Mouse (Mus musculus) ES-Bruce4 (cell line): ENCODE measurements around the gene Chka. TPM values are rescaled to one million over a fixed set of nuclear protein-coding genes. Genes with fewer than 3 reads are reported as not detected.

Experiments used
- H3K27ac ChIP-seq: 2 replicates; pipeline ENCODE4 v1.5.1; 2012; ENCODE audit warnings: low read length, inconsistent platforms; ENCODE audit not compliant: insufficient read depth
- H3K27me3 ChIP-seq: 2 replicates; pipeline ENCODE4 v1.6.1; 2012; ENCODE audit warnings: mild to moderate bottlenecking, low read length, inconsistent platforms; ENCODE audit not compliant: control insufficient read depth, poor library complexity, insufficient read depth, severe bottlenecking
- H3K36me3 ChIP-seq: 2 replicates; pipeline ENCODE4 v1.6.1; 2012; ENCODE audit warnings: inconsistent platforms, mild to moderate bottlenecking, low read length, moderate library complexity; ENCODE audit not compliant: control insufficient read depth, poor library complexity, insufficient read depth, severe bottlenecking
- H3K4me1 ChIP-seq: one replicate; pipeline ENCODE4 v1.8.1; 2011; ENCODE audit warnings: low read length; ENCODE audit not compliant: control insufficient read depth, insufficient read depth
- H3K4me3 ChIP-seq: 2 replicates; pipeline ENCODE4 v1.5.1; 2011; ENCODE audit warnings: low read depth, mild to moderate bottlenecking, low read length
- H3K9ac ChIP-seq: 2 replicates; pipeline ENCODE4 v1.6.1; 2012; ENCODE audit warnings: low read depth, mild to moderate bottlenecking, inconsistent platforms; ENCODE audit not compliant: poor library complexity, severe bottlenecking
- H3K9me3 ChIP-seq: replicated peaks from 2 replicates; pipeline ENCODE4 v1.6.1; 2012; ENCODE audit warnings: mild to moderate bottlenecking, low read length, inconsistent platforms; ENCODE audit not compliant: control insufficient read depth, poor library complexity, insufficient read depth, severe bottlenecking
- CTCF ChIP-seq: IDR thresholded peaks from one replicate; pipeline ENCODE4 v1.8.1; 2011; ENCODE audit warnings: low read depth, low read length
- EP300 ChIP-seq: IDR thresholded peaks from 2 replicates; pipeline ENCODE4 v1.6.1; 2011; ENCODE audit warnings: low read depth, low read length; ENCODE audit not compliant: insufficient read depth
- POLR2A ChIP-seq: IDR thresholded peaks from one replicate; pipeline ENCODE4 v1.8.1; 2011; ENCODE audit warnings: low read length; ENCODE audit not compliant: insufficient read depth
- polyA plus RNA-seq: library from polyadenylated mRNA; stranded (reverse); fragments of >200 nt; gene quantifications from 2 replicates; pipeline ENCODE4 v1.2.4, GENCODE M21; 2011; ENCODE audit warnings: low read depth; ENCODE audit not compliant: missing spikeins, insufficient read depth, insufficient read length

Chka gene
- polyA plus RNA-seq, 1 experiment, result 148 TPM

- peaks cover 63% of the 10 kb centered on the region for H3K36me3 ChIP-seq
- no peak overlapping the region for H3K9ac ChIP-seq
- TF ChIP-seq EP300 (no peak), CTCF (no peak), POLR2A (no peak)
- H3K9me3 ChIP-seq, result no peaks in the 10 kb centered on the region
- H3K4me3 ChIP-seq, result no peak overlapping the region
- no peaks in the 10 kb centered on the region for H3K4me1 ChIP-seq
- H3K27me3 ChIP-seq, result no peaks in the 10 kb centered on the region
- no peak overlapping the region for H3K27ac ChIP-seq
Measured at GRCm38 (mm10) chr19:3884325-3884990, 32.9 kb downstream of the Chka start.

GRCm38 (mm10) chr19:3889096-3889495 lies 37.5 kb downstream of the Chka start:
- TF ChIP-seq CTCF, result no peak
- no peak for TF ChIP-seq EP300
- no peak for TF ChIP-seq POLR2A
- Histone ChIP-seq H3K4me1 (no peaks in the 10 kb centered on the region), H3K27me3 (no peaks in the 10 kb centered on the region), H3K4me3 (no peak overlapping the region), H3K9me3 (no peaks in the 10 kb centered on the region), H3K27ac (no peak overlapping the region), H3K36me3 (peaks cover 75% of the 10 kb centered on the region), H3K9ac (no peak overlapping the region)

GRCm38 (mm10) chr19:3890181-3890580 lies 38.6 kb downstream of the Chka start:
- no peak overlapping the region for H3K27ac ChIP-seq
- TF ChIP-seq POLR2A (no peak), CTCF (peak; percentile 28), EP300 (no peak)
- peaks cover 67% of the 10 kb centered on the region for H3K36me3 ChIP-seq
- H3K27me3 ChIP-seq, result no peaks in the 10 kb centered on the region
- H3K9ac ChIP-seq, result no peak overlapping the region
- H3K4me3 ChIP-seq, result no peak overlapping the region
- no peaks in the 10 kb centered on the region for H3K9me3 ChIP-seq
- no peaks in the 10 kb centered on the region for H3K4me1 ChIP-seq

- H3K36me3 ChIP-seq, result peaks cover 38% of the 10 kb centered on the region
- no peaks in the 10 kb centered on the region for H3K27me3 ChIP-seq
- no peak overlapping the region for H3K4me3 ChIP-seq
- H3K9ac ChIP-seq, result no peak overlapping the region
- no peaks in the 10 kb centered on the region for H3K9me3 ChIP-seq
- H3K4me1 ChIP-seq, result no peaks in the 10 kb centered on the region
- no peak overlapping the region for H3K27ac ChIP-seq
- TF ChIP-seq POLR2A, result no peak
- no peak for TF ChIP-seq EP300
- TF ChIP-seq CTCF, result no peak
Measured at GRCm38 (mm10) chr19:3893545-3894116, 42.1 kb downstream of the Chka start.

- no peak overlapping the region for H3K4me3 ChIP-seq
- no peaks in the 10 kb centered on the region for H3K4me1 ChIP-seq
- no peak overlapping the region for H3K27ac ChIP-seq
- H3K9me3 ChIP-seq, result no peaks in the 10 kb centered on the region
- H3K9ac ChIP-seq, result no peak overlapping the region
- TF ChIP-seq POLR2A, result no peak
- TF ChIP-seq CTCF, result no peak
- no peak for TF ChIP-seq EP300
- H3K27me3 ChIP-seq, result no peaks in the 10 kb centered on the region
- H3K36me3 ChIP-seq, result peaks cover 31% of the 10 kb centered on the region
Measured at GRCm38 (mm10) chr19:3894294-3894693, 42.7 kb downstream of the Chka start.

GRCm38 (mm10) chr19:3895171-3895631 lies 43.6 kb downstream of the Chka start:
- Histone ChIP-seq H3K27ac (no peak overlapping the region), H3K9ac (no peak overlapping the region), H3K27me3 (no peaks in the 10 kb centered on the region), H3K36me3 (peaks cover 22% of the 10 kb centered on the region), H3K4me1 (no peaks in the 10 kb centered on the region), H3K9me3 (no peaks in the 10 kb centered on the region), H3K4me3 (no peak overlapping the region)
- TF ChIP-seq CTCF (no peak), EP300 (no peak), POLR2A (no peak)
